Mouse (Mus musculus) kidney, embryonic 14.5 days (tissue): Measurements from ENCODE around the gene Adcy10. TPM values are rescaled to one million over a fixed set of nuclear protein-coding genes. Genes with fewer than 3 reads are reported as not detected.

Experiments
- ATAC-seq: fragments of 200-750 bp; cut with Nextera tagmentation; 2 replicates; pipeline ENCODE4 v1.8.0; 2017; ENCODE audit warnings: moderate number of reproducible peaks, mild to moderate bottlenecking, moderate TSS enrichment, moderate library complexity; ENCODE audit not compliant: low FRiP score, low TSS enrichment
- H3K27ac ChIP-seq: fragments of 300-500 bp; sonication (generic); 2 replicates; pipeline ENCODE4 v1.5.1; 2014; ENCODE audit warnings: low read depth, mild to moderate bottlenecking, low read length, moderate library complexity, mixed read lengths
- H3K27me3 ChIP-seq: fragments of 300-500 bp; sonication (generic); 2 replicates; pipeline ENCODE4 v1.6.1; 2014; ENCODE audit warnings: mild to moderate bottlenecking, low read length; ENCODE audit not compliant: control insufficient read depth, insufficient read depth
- H3K36me3 ChIP-seq: fragments of 300-500 bp; sonication (generic); 2 replicates; pipeline ENCODE4 v1.6.1; 2014; ENCODE audit warnings: low read length, mixed read lengths; ENCODE audit not compliant: control insufficient read depth, insufficient read depth
- H3K4me1 ChIP-seq: fragments of 300-500 bp; sonication (generic); 2 replicates; pipeline ENCODE4 v1.6.1; 2014; ENCODE audit warnings: low read length, mixed read lengths; ENCODE audit not compliant: control insufficient read depth, insufficient read depth
- H3K4me2 ChIP-seq: fragments of 300-500 bp; sonication (generic); replicated peaks from 2 replicates; pipeline ENCODE4 v1.6.1; 2014; ENCODE audit warnings: low read depth, mild to moderate bottlenecking, low read length
- H3K4me3 ChIP-seq: fragments of 300-500 bp; sonication (generic); 2 replicates; pipeline ENCODE4 v1.5.1; 2014; ENCODE audit warnings: mild to moderate bottlenecking, low read length
- H3K9ac ChIP-seq: fragments of 300-500 bp; sonication (generic); 2 replicates; pipeline ENCODE4 v1.6.1; 2014; ENCODE audit warnings: low read depth, mild to moderate bottlenecking, low read length, moderate library complexity
- H3K9me3 ChIP-seq: fragments of 300-500 bp; sonication (generic); 2 replicates; pipeline ENCODE4 v1.6.1; 2016; ENCODE audit warnings: low read length; ENCODE audit not compliant: control insufficient read depth
- WGBS: fragments of 180-500 bp; shearing (Covaris S2); extraction: QIAGEN DNeasy Blood & Tissue Kit; methylation state at CpG from one replicate; pipeline ENCODE4 v1.1.7; 2014; 5-methylcytosine and 5-hydroxymethylcytosine counted together
- polyA plus RNA-seq: library from polyadenylated mRNA; unstranded; fragments of >200 nt; fragmentation: Nextera tagmentation; extraction: Ambion mirVana; gene quantifications from 2 replicates; pipeline ENCODE4 v1.2.1, GENCODE M21; 2014

Adcy10 gene
- polyA plus RNA-seq, 1 experiment from 2014 or later: 0.18 TPM

- 76% methylated on average over 3 of the region's 3 CpGs for WGBS
- ATAC-seq: no peak
- Histone ChIP-seq H3K27ac (no peak overlapping the region), H3K4me2 (no peak overlapping the region), H3K4me3 (no peak overlapping the region), H3K9ac (no peak overlapping the region), H3K27me3 (no peaks in the 10 kb centered on the region), H3K4me1 (0 out of 2 replicates have a peak, but pooled peaks cover 5% of the 10 kb centered on the region), H3K36me3 (no peaks in the 10 kb centered on the region), H3K9me3 (no peaks in the 10 kb centered on the region)
Observed at GRCm38 (mm10) chr1:165498856-165499255, 13.9 kb downstream of the Adcy10 start.

GRCm38 (mm10) chr1:165503307-165504024 lies 18.5 kb downstream of the Adcy10 start:
- no peak overlapping the region for H3K4me2 ChIP-seq

GRCm38 (mm10) chr1:165506303-165506702 lies 21.3 kb downstream of the Adcy10 start:
- 90% methylated on average over 6 of the region's 6 CpGs for WGBS
- no peak for ATAC-seq

More at GRCm38 (mm10) chr1:165503307-165504024, 18.5 kb downstream of the Adcy10 start:
- peak; percentile 93 for ATAC-seq
- Histone ChIP-seq H3K4me3 (no peak overlapping the region), H3K4me1 (0 out of 2 replicates have a peak, but pooled peaks cover 5% of the 10 kb centered on the region), H3K27me3 (no peaks in the 10 kb centered on the region), H3K36me3 (no peaks in the 10 kb centered on the region), H3K27ac (no peak overlapping the region), H3K9ac (no peak overlapping the region), H3K9me3 (no peaks in the 10 kb centered on the region)
- 14% methylated on average over 10 of the region's 10 CpGs for WGBS

GRCm38 (mm10) chr1:165510161-165510560 lies 25.2 kb downstream of the Adcy10 start:
- Histone ChIP-seq H3K4me3 (no peak overlapping the region), H3K27ac (no peak overlapping the region), H3K4me2 (no peak overlapping the region), H3K9me3 (no peaks in the 10 kb centered on the region), H3K27me3 (no peaks in the 10 kb centered on the region), H3K9ac (no peak overlapping the region), H3K4me1 (no peaks in the 10 kb centered on the region), H3K36me3 (no peaks in the 10 kb centered on the region)
- 85% methylated on average over 6 of the region's 6 CpGs for WGBS
- ATAC-seq: no peak

More at GRCm38 (mm10) chr1:165506303-165506702, 21.3 kb downstream of the Adcy10 start:
- Histone ChIP-seq H3K27me3 (no peaks in the 10 kb centered on the region), H3K9ac (no peak overlapping the region), H3K36me3 (no peaks in the 10 kb centered on the region), H3K4me3 (no peak overlapping the region), H3K4me2 (no peak overlapping the region), H3K9me3 (no peaks in the 10 kb centered on the region), H3K4me1 (0 out of 2 replicates have a peak, but pooled peaks cover 5% of the 10 kb centered on the region), H3K27ac (no peak overlapping the region)

- Histone ChIP-seq H3K27ac (no peak overlapping the region), H3K27me3 (no peaks in the 10 kb centered on the region), H3K9ac (no peak overlapping the region), H3K4me1 (no peaks in the 10 kb centered on the region), H3K9me3 (no peaks in the 10 kb centered on the region), H3K36me3 (no peaks in the 10 kb centered on the region), H3K4me3 (no peak overlapping the region), H3K4me2 (no peak overlapping the region)
- no peak for ATAC-seq
- WGBS: 90% methylated on average over 7 of the region's 7 CpGs
Observed at GRCm38 (mm10) chr1:165520716-165521115, 35.7 kb downstream of the Adcy10 start.

GRCm38 (mm10) chr1:165536079-165536675 lies 51.2 kb downstream of the Adcy10 start:
- 37% methylated on average over 12 of the region's 12 CpGs for WGBS
- Histone ChIP-seq H3K27me3 (no peaks in the 10 kb centered on the region), H3K27ac (peak overlapping the region; percentile 6; the same call in 1 of the 2 replicates), H3K4me1 (peaks cover 4% of the 10 kb centered on the region), H3K9ac (no peak overlapping the region), H3K36me3 (no peaks in the 10 kb centered on the region), H3K9me3 (no peaks in the 10 kb centered on the region), H3K4me3 (no peak overlapping the region), H3K4me2 (no peak overlapping the region)
- ATAC-seq: peak; percentile 78

- no peak overlapping the region for H3K4me2 ChIP-seq
- no peaks in the 10 kb centered on the region for H3K27me3 ChIP-seq
- 0 out of 2 replicates have a peak overlapping the region, but pooled peaks have one; percentile 37 for H3K27ac ChIP-seq
- peaks cover 4% of the 10 kb centered on the region for H3K4me1 ChIP-seq
- H3K9ac ChIP-seq: no peak overlapping the region
- no peak overlapping the region for H3K4me3 ChIP-seq
- 48% methylated on average over 5 of the region's 5 CpGs for WGBS
- H3K36me3 ChIP-seq: no peaks in the 10 kb centered on the region
- no peaks in the 10 kb centered on the region for H3K9me3 ChIP-seq
- ATAC-seq: no peak
Observed at GRCm38 (mm10) chr1:165537241-165537807, 52.3 kb downstream of the Adcy10 start.

- H3K27me3 ChIP-seq: no peaks in the 10 kb centered on the region
Observed at GRCm38 (mm10) chr1:165556711-165557110, 71.7 kb downstream of the Adcy10 start.

GRCm38 (mm10) chr1:165559073-165559472 lies 74.1 kb downstream of the Adcy10 start:
- H3K4me2 ChIP-seq: no peak overlapping the region
- 87% methylated on average over 9 of the region's 9 CpGs for WGBS
- no peaks in the 10 kb centered on the region for H3K36me3 ChIP-seq
- no peaks in the 10 kb centered on the region for H3K9me3 ChIP-seq
- no peak for ATAC-seq
- no peaks in the 10 kb centered on the region for H3K4me1 ChIP-seq
- H3K27ac ChIP-seq: no peak overlapping the region
- no peak overlapping the region for H3K9ac ChIP-seq
- H3K27me3 ChIP-seq: no peaks in the 10 kb centered on the region
- H3K4me3 ChIP-seq: no peak overlapping the region

More at GRCm38 (mm10) chr1:165556711-165557110, 71.7 kb downstream of the Adcy10 start:
- WGBS: 66% methylated on average over 2 of the region's 2 CpGs
- ATAC-seq: no peak
- H3K9me3 ChIP-seq: peaks cover 4% of the 10 kb centered on the region; the same call in 1 of the 2 replicates
- no peaks in the 10 kb centered on the region for H3K4me1 ChIP-seq
- H3K9ac ChIP-seq: no peak overlapping the region
- no peak overlapping the region for H3K4me2 ChIP-seq
- H3K36me3 ChIP-seq: no peaks in the 10 kb centered on the region
- H3K4me3 ChIP-seq: no peak overlapping the region
- no peak overlapping the region for H3K27ac ChIP-seq
